Comparison of ENCODE assay signal across 15 mouse cellular contexts in the genomic region with DNA sequence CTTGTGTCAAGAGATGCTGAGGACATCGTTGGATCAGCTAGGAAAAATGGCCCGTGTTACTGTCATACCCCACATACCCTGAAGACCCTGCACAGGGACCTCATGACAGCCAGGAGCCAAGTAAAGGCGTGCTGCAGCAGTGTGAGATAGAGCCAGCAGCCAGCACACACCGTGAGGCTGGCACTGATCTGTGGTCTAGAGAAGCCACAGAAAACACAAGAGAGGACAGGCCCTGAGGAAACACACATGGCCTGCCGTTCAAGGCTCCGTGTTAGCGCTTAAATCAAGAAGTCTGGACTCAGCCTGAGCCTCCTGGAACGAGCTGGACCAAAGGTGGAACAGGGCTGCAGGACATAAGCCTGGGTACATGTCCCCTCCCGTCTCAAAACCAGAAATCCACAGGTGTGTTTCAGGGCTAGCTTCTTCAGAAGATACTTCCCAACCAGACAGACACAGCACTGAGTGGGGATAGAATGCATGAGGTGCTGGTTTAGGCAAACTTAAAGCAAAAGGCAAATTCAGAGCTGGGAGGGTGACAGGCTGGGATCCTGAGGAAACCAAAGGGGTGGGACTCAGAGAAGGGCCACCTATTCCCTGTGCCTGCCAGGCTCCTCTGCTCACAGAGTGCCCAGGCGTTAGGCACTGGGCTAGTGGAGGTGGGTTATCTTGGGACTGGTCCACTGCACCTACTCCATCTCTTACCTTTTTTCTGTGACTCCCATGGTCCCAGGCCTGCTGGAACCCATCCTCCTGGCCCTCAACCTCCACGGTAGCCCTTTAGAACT. TPM values are rescaled to one million over a fixed set of nuclear protein-coding genes. Genes with fewer than 3 reads are reported as not detected.
DNase-seq lines count a peak whose midpoint lies in the region; ATAC-seq lines count a peak whose summit lies in the region.
"Had no signal": no experiment of that assay in that cellular context is flagged by ENCODE, and none has a peak within 500 bp of the region (broad histone marks: within the 10 kb centered on the region; RNA-seq: fewer than 3 reads in every experiment).

No protein-coding gene starts in this region.

- ATAC-seq in forebrain, embryonic 15.5 days (replicated peaks): no peak
- no peak for ATAC-seq in stomach, embryonic 16.5 days (ENCODE audit: insufficient read depth, low FRiP score)
- ATAC-seq: forebrain, embryonic 16.5 days had no signal

- no peaks in the 10 kb centered on the region for H3K36me3 ChIP-seq in forebrain, embryonic 15.5 days
- H3K36me3 ChIP-seq in forebrain, embryonic 10.5 days (replicated peaks): no peaks in the 10 kb centered on the region
- no peaks in the 10 kb centered on the region for H3K36me3 ChIP-seq in stomach, embryonic 16.5 days (ENCODE audit: control insufficient read depth, insufficient read depth, low read length)
- H3K36me3 ChIP-seq: embryonic facial prominence, embryonic 15.5 days had no signal

- H3K27ac ChIP-seq in forebrain, embryonic 15.5 days (replicated peaks): 0 out of 2 replicates have a peak overlapping the region, but pooled peaks have one; percentile 11
- H3K27ac ChIP-seq in forebrain, embryonic 10.5 days: no peak overlapping the region
- peak overlapping the region; percentile 14; the same call in 1 of the 2 replicates for H3K27ac ChIP-seq in stomach, embryonic 16.5 days (ENCODE audit: low read length)
- H3K27ac ChIP-seq: embryonic facial prominence, embryonic 15.5 days; hindbrain, embryonic 14.5 days had no signal

- no peak overlapping the region for H3K4me3 ChIP-seq in forebrain, embryonic 15.5 days
- H3K4me3 ChIP-seq in forebrain, embryonic 10.5 days: no peak overlapping the region
- H3K4me3 ChIP-seq in stomach, embryonic 16.5 days (replicated peaks; ENCODE audit: low read length): no peak overlapping the region
- H3K4me3 ChIP-seq: embryonic facial prominence, embryonic 15.5 days had no signal

- no peaks in the 10 kb centered on the region for H3K4me1 ChIP-seq in forebrain, embryonic 15.5 days
- H3K4me1 ChIP-seq in forebrain, embryonic 10.5 days: peaks cover 18% of the 10 kb centered on the region
- H3K4me1 ChIP-seq in stomach, embryonic 16.5 days (ENCODE audit: control insufficient read depth, insufficient read depth, low read length): peaks cover 10% of the 10 kb centered on the region

- no peak overlapping the region for H3K4me2 ChIP-seq in forebrain, embryonic 15.5 days (replicated peaks)
- no peak overlapping the region for H3K4me2 ChIP-seq in stomach, embryonic 16.5 days (ENCODE audit: low read depth, low read length)
- H3K4me2 ChIP-seq: embryonic facial prominence, embryonic 15.5 days; hindbrain, embryonic 14.5 days; lung, embryonic 14.5 days had no signal

- WGBS in forebrain, embryonic 15.5 days: 71% methylated on average over 11 of the region's 11 CpGs
- WGBS in forebrain, embryonic 10.5 days: 84% methylated on average over 11 of the region's 11 CpGs
- 58% methylated on average over 11 of the region's 11 CpGs for WGBS in stomach, embryonic 16.5 days

- no peaks in the 10 kb centered on the region for H3K27me3 ChIP-seq in forebrain, embryonic 15.5 days
- no peaks in the 10 kb centered on the region for H3K27me3 ChIP-seq in forebrain, embryonic 10.5 days (ENCODE audit: poor library complexity, severe bottlenecking)
- H3K27me3 ChIP-seq in stomach, embryonic 16.5 days (ENCODE audit: control insufficient read depth, insufficient read depth, low read length): no peaks in the 10 kb centered on the region
- H3K27me3 ChIP-seq: embryonic facial prominence, embryonic 15.5 days had no signal

- H3K9me3 ChIP-seq in forebrain, embryonic 15.5 days: no peaks in the 10 kb centered on the region
- no peaks in the 10 kb centered on the region for H3K9me3 ChIP-seq in forebrain, embryonic 10.5 days
- no peaks in the 10 kb centered on the region for H3K9me3 ChIP-seq in stomach, embryonic 16.5 days (replicated peaks; ENCODE audit: control insufficient read depth, low read length)
- H3K9me3 ChIP-seq: embryonic facial prominence, embryonic 15.5 days had no signal

- no peak for DNase-seq in forebrain, embryonic 10.5 days (ENCODE audit: extremely low spot score, low spot score)
- peak; percentile 3 for DNase-seq in kidney, postnatal 10 days
- DNase-seq in kidney, adult 18-20 months: no peak
- peak; percentile 37 for DNase-seq in testis, postnatal 10 days (ENCODE audit: low spot score)
- no peak for DNase-seq in testis, postnatal 14 days (ENCODE audit: low spot score)
- DNase-seq in spleen, postnatal 36 days (ENCODE audit: low spot score in 2 of 2): no peak
- DNase-seq: adrenal gland, postnatal 36 days; B cell, adult 2 months; kidney, adult 8-10 months had no signal

- no peak overlapping the region for H3K9ac ChIP-seq in forebrain, embryonic 15.5 days (replicated peaks)
- H3K9ac ChIP-seq in stomach, embryonic 16.5 days (ENCODE audit: low read length): no peak overlapping the region
- H3K9ac ChIP-seq: embryonic facial prominence, embryonic 15.5 days; hindbrain, embryonic 14.5 days; lung, embryonic 14.5 days had no signal

RNA-seq across cellular contexts. Expression of a gene that starts 9.3 kb away (rescaled TPM):
- 17.3 and 24.5 TPM in 2 replicates for polyA plus RNA-seq in forebrain, embryonic 15.5 days (2015; fragmentation: Nextera tagmentation; extraction: Ambion mirVana)
- 10.0 and 11.4 TPM in 2 replicates for polyA plus RNA-seq in forebrain, embryonic 10.5 days (2016; fragmentation: Nextera tagmentation; extraction: Ambion mirVana)
- 18.4 and 20.2 TPM in 2 replicates for polyA plus RNA-seq in stomach, embryonic 16.5 days (2015; fragmentation: Nextera tagmentation; extraction: Ambion mirVana)

Comparison
In these comparisons a context has a peak if more than half of its experiments do, and no peak if none do; other contexts are left out.
1. DNase-seq: peak in kidney, postnatal 10 days (single experiment) and testis, postnatal 10 days (single experiment); none in forebrain, embryonic 10.5 days (single experiment), kidney, adult 18-20 months (single experiment), testis, postnatal 14 days (single experiment) and spleen, postnatal 36 days (0 of 2).